Mouse (Mus musculus) neural tube, embryonic 11.5 days (tissue): ENCODE data around the gene Opcml. TPM values are rescaled to one million over a fixed set of nuclear protein-coding genes. Genes with fewer than 3 reads are reported as not detected.

Experiments used
- ATAC-seq: fragments of 200-750 bp; cut with Nextera tagmentation; 2 replicates; pipeline ENCODE4 v1.8.0; 2017; ENCODE audit warnings: moderate number of reproducible peaks, mild to moderate bottlenecking, moderate TSS enrichment, moderate library complexity; ENCODE audit not compliant: insufficient read depth, low FRiP score, low TSS enrichment
- DNase-seq: peaks from one replicate; pipeline ENCODE4 v3.0.0-alpha.2; 2015; ENCODE audit warnings: low spot score
- H3K27ac ChIP-seq: fragments of 300-500 bp; sonication (generic); 2 replicates; pipeline ENCODE4 v1.5.1; 2014; ENCODE audit warnings: low read depth, mild to moderate bottlenecking, low read length
- H3K27me3 ChIP-seq: fragments of 300-500 bp; sonication (generic); 2 replicates; pipeline ENCODE4 v1.6.1; 2014; ENCODE audit warnings: mild to moderate bottlenecking, low read length, mixed read lengths; ENCODE audit not compliant: control insufficient read depth, insufficient read depth
- H3K36me3 ChIP-seq: fragments of 300-500 bp; sonication (generic); 2 replicates; pipeline ENCODE4 v1.6.1; 2014; ENCODE audit warnings: mild to moderate bottlenecking, low read length, moderate library complexity, mixed read lengths; ENCODE audit not compliant: control insufficient read depth, insufficient read depth
- H3K4me1 ChIP-seq: fragments of 300-500 bp; sonication (generic); 2 replicates; pipeline ENCODE4 v1.6.1; 2014; ENCODE audit warnings: low read length, mixed read lengths; ENCODE audit not compliant: control insufficient read depth, insufficient read depth
- H3K4me2 ChIP-seq: fragments of 300-500 bp; sonication (generic); 2 replicates; pipeline ENCODE4 v1.6.1; 2014; ENCODE audit warnings: low read depth, mild to moderate bottlenecking, moderate library complexity
- H3K4me3 ChIP-seq: fragments of 300-500 bp; sonication (generic); 2 replicates; pipeline ENCODE4 v1.5.1; 2014; ENCODE audit warnings: low read depth, low read length
- H3K9ac ChIP-seq: fragments of 300-500 bp; sonication (generic); 2 replicates; pipeline ENCODE4 v1.6.1; 2014; ENCODE audit warnings: mild to moderate bottlenecking, low read length
- H3K9me3 ChIP-seq: fragments of 300-500 bp; sonication (generic); 2 replicates; pipeline ENCODE4 v1.6.1; 2016; ENCODE audit warnings: low read length; ENCODE audit not compliant: control insufficient read depth
- WGBS: fragments of 180-500 bp; shearing (Covaris S2); extraction: QIAGEN DNeasy Blood & Tissue Kit; methylation state at CpG from one replicate; pipeline ENCODE4 v1.1.7; 2014; 5-methylcytosine and 5-hydroxymethylcytosine counted together
- polyA plus RNA-seq: library from polyadenylated mRNA; unstranded; fragments of >200 nt; fragmentation: Nextera tagmentation; extraction: Ambion mirVana; gene quantifications from 2 replicates; pipeline ENCODE4 v1.2.1, GENCODE M21; 2014

Opcml gene
- polyA plus RNA-seq, 1 experiment from 2014 or later: 3.6 TPM

- Histone ChIP-seq H3K27ac (no peak overlapping the region), H3K36me3 (no peaks in the 10 kb centered on the region), H3K4me3 (no peak overlapping the region), H3K4me2 (no peak overlapping the region), H3K4me1 (no peaks in the 10 kb centered on the region), H3K9ac (no peak overlapping the region), H3K9me3 (no peaks in the 10 kb centered on the region), H3K27me3 (no peaks in the 10 kb centered on the region)
- ATAC-seq (no peak), DNase-seq (no peak)
- 78% methylated on average over 2 of the region's 2 CpGs for WGBS
Measured at GRCm38 (mm10) chr9:28177052-28177451, 386.5 kb downstream of the Opcml start.

- Histone ChIP-seq H3K4me1 (no peaks in the 10 kb centered on the region), H3K4me3 (no peak overlapping the region), H3K4me2 (no peak overlapping the region), H3K9me3 (no peaks in the 10 kb centered on the region), H3K27ac (no peak overlapping the region), H3K36me3 (no peaks in the 10 kb centered on the region), H3K9ac (no peak overlapping the region), H3K27me3 (no peaks in the 10 kb centered on the region)
- no peak for ATAC-seq
- 80% methylated on average over 4 of the region's 4 CpGs for WGBS
- no peak for DNase-seq
Measured at GRCm38 (mm10) chr9:28178123-28178887, 387.7 kb downstream of the Opcml start.

DNA sequence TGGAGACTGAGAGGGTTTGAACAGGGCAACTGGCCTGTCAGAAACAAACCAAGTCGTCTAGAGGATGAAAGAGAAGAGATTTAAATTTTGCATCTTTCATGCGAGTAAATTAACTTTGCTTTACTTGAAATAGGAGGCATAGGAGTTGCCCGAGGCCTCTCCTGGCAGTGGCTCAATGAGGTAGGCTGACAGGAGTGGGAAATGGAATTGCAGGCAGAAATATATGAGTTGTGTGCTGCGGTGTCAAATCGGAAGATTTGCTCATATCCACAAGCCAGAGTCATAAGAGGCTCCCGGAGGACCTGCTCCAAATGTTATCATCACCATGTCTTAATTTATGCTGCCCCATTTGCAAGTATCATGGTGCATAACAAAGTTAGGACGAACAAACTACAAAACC is 391.3 kb downstream of the Opcml start:
- DNase-seq (no peak), ATAC-seq (no peak)
- no peaks in the 10 kb centered on the region for H3K9me3 ChIP-seq
- no peaks in the 10 kb centered on the region for H3K36me3 ChIP-seq
- no peak overlapping the region for H3K4me2 ChIP-seq
- H3K9ac ChIP-seq: no peak overlapping the region
- WGBS: 79% methylated on average over 7 of the region's 7 CpGs
- no peaks in the 10 kb centered on the region for H3K27me3 ChIP-seq
- H3K27ac ChIP-seq: no peak overlapping the region
- no peaks in the 10 kb centered on the region for H3K4me1 ChIP-seq
- H3K4me3 ChIP-seq: no peak overlapping the region

- Histone ChIP-seq H3K9ac (no peak overlapping the region), H3K4me1 (no peaks in the 10 kb centered on the region), H3K27me3 (no peaks in the 10 kb centered on the region), H3K4me2 (no peak overlapping the region), H3K9me3 (no peaks in the 10 kb centered on the region), H3K27ac (no peak overlapping the region), H3K4me3 (no peak overlapping the region), H3K36me3 (no peaks in the 10 kb centered on the region)
- ATAC-seq (no peak), DNase-seq (no peak)
- WGBS: 81% methylated on average over 2 of the region's 2 CpGs
Measured at GRCm38 (mm10) chr9:28190226-28190625, 399.7 kb downstream of the Opcml start.

DNA sequence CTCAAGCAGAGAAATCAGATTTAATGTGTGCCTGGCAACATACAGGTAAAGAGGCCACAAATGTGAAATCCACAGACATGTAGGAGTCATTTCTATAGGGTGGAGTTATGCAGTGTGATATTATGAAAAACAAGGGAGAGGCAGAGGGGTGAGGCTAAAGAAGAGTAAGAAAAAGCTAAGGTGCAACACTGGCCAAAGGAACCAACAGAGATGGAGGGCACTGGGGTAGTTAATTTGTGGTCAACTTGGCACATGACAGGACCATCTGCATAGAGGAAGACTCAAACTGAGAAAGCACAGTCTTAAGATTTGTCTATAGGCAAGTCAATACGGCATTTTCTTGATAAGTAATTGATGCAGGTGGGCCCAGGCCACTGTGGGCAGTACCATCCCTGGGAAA is 400.2 kb downstream of the Opcml start:
- 71% methylated on average over 1 of the region's 1 CpGs for WGBS

DNA sequence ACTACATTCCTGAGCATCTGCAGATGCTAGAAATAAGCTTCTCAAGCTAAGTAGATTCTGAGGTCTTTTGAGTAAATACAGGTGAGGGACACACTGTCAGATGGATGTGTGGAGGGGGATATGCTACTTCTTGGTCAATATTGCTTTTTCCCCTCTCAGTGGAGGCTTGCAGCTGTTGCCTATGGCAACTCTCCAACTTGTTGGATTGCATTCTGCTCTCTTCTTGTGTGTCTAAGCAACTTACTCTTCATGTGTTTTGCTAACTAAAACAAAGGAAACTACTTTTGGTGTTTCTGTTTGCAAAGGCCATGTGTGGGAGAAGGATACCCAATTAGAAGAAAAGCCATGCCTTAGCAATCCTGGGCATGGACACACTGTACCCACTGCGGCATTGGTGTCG is 406.0 kb downstream of the Opcml start:
- DNase-seq (no peak), ATAC-seq (no peak)
- Histone ChIP-seq H3K36me3 (no peaks in the 10 kb centered on the region), H3K27me3 (no peaks in the 10 kb centered on the region), H3K4me3 (no peak overlapping the region), H3K9ac (no peak overlapping the region), H3K27ac (no peak overlapping the region), H3K4me2 (no peak overlapping the region), H3K9me3 (no peaks in the 10 kb centered on the region), H3K4me1 (no peaks in the 10 kb centered on the region)
- 95% methylated on average over 2 of the region's 2 CpGs for WGBS

More for the DNA sequence above, 400.2 kb downstream of the Opcml start:
- Histone ChIP-seq H3K4me2 (no peak overlapping the region), H3K27ac (no peak overlapping the region), H3K9me3 (no peaks in the 10 kb centered on the region), H3K27me3 (no peaks in the 10 kb centered on the region), H3K4me1 (no peaks in the 10 kb centered on the region), H3K36me3 (no peaks in the 10 kb centered on the region), H3K9ac (no peak overlapping the region), H3K4me3 (no peak overlapping the region)
- no peak for ATAC-seq
- DNase-seq: no peak

GRCm38 (mm10) chr9:28197061-28197460 is 406.5 kb downstream of the Opcml start:
- Histone ChIP-seq H3K27ac (no peak overlapping the region), H3K36me3 (no peaks in the 10 kb centered on the region), H3K9me3 (no peaks in the 10 kb centered on the region), H3K4me1 (no peaks in the 10 kb centered on the region), H3K9ac (no peak overlapping the region), H3K4me3 (no peak overlapping the region), H3K27me3 (no peaks in the 10 kb centered on the region), H3K4me2 (no peak overlapping the region)
- ATAC-seq (no peak), DNase-seq (no peak)
- 55% methylated on average over 2 of the region's 2 CpGs for WGBS

- Histone ChIP-seq H3K36me3 (no peaks in the 10 kb centered on the region), H3K4me2 (no peak overlapping the region), H3K27ac (no peak overlapping the region), H3K4me3 (no peak overlapping the region), H3K27me3 (no peaks in the 10 kb centered on the region), H3K4me1 (no peaks in the 10 kb centered on the region), H3K9me3 (no peaks in the 10 kb centered on the region), H3K9ac (no peak overlapping the region)
- no peak for ATAC-seq
- 54% methylated on average over 3 of the region's 3 CpGs for WGBS
- DNase-seq: peak; percentile 51
Measured at GRCm38 (mm10) chr9:28197631-28198030, 407.1 kb downstream of the Opcml start.

GRCm38 (mm10) chr9:28198106-28198694 is 407.6 kb downstream of the Opcml start:
- no peak overlapping the region for H3K4me3 ChIP-seq
- no peak for ATAC-seq
- no peaks in the 10 kb centered on the region for H3K4me1 ChIP-seq
- no peak overlapping the region for H3K27ac ChIP-seq
- DNase-seq: no peak
- H3K36me3 ChIP-seq: no peaks in the 10 kb centered on the region
- H3K27me3 ChIP-seq: no peaks in the 10 kb centered on the region
- H3K9me3 ChIP-seq: no peaks in the 10 kb centered on the region
- no peak overlapping the region for H3K9ac ChIP-seq
- H3K4me2 ChIP-seq: no peak overlapping the region
- 83% methylated on average over 5 of the region's 5 CpGs for WGBS
